Mouse (Mus musculus): ENCODE results near the gene Prr15l. TPM values are rescaled to one million over a fixed set of nuclear protein-coding genes. Genes with fewer than 3 reads are reported as not detected.

Prr15l gene
- total RNA-seq, 4 experiments from 2014 or later, result 1.1 to 1.7 (median 1.5) TPM

DNA sequence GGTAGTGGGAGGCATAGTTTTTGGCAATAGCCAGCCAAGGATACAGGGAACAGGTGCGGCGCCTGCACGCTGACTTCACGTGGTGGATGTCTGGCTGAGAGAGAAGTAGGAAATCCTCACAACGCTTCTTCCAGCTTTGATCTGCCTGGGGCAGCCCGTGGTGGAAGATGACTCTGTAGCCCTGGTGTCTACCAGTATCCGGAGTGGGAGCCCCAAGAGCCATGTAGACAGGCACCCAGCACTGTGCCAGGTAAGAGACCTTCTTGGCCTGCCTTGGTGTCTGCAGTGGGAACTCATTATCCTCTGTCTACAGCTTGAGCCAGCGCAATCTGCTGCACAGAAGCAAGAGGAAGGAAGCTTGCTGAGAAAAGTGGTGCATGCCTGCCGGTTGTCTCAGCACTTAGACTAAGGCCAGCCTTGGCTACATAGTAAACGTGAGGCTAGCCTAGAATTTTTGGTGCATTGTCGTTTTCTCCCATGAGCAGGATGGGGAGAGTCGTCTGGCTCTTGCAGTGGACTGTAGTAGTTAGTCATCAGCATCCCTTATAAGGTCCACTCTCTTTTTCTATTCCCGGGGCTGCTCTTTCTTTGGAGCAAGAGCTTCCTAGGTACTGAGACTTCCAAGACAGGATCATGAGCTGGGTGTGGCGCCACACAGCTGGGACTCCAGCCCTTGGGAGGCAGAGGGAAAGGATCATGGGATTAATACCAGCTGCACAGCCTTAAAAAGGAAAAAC, 17.1 kb downstream of the Prr15l start:
- no peak for DNase-seq (ENCODE audit: low spot score)

GRCm38 (mm10) chr11:96946498-96946897, 18.6 kb downstream of the Prr15l start:
- no peak for DNase-seq (ENCODE audit: low spot score)

DNA sequence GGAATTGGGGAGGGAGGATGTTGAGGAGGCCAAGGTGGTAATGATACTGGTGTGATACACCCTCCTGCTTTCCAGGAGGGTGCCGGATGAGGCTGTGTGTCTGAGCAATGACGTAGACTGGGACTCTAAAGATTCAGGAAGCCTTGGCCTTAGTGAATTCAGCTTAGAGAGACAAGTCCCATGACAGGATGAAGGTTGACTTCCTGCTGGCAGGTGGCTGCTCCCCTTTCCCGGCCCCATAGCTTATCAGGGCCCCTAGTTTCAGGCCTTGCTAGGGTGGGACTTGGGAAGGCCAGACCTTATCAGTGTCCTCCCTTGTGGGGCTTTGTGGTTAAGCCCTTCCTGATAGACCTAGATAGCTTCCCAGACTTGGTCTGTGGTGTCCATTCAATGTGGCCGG, 19.9 kb downstream of the Prr15l start:
- no peak for DNase-seq (ENCODE audit: low spot score)

DNA sequence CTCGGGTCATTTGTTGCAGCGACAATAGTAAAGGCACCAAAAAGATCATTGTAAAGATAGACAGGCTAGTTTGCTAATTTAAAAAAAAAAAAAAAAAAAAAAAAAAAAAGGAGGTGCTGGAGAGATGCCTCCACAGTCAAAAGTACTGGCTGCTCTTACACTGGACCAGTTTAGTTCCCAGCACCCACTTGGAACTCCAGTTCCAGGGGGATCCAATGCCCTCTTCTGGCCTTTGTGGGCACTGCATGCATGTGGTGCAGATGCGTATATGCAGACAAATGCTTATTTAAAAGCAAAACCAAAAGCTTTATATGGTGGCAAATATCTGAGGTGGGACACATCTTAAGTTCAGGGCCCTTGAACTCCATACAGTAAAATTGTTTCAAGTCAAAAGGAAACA, 22.9 kb downstream of the Prr15l start:
- DNase-seq (ENCODE audit: low spot score), result no peak

DNA sequence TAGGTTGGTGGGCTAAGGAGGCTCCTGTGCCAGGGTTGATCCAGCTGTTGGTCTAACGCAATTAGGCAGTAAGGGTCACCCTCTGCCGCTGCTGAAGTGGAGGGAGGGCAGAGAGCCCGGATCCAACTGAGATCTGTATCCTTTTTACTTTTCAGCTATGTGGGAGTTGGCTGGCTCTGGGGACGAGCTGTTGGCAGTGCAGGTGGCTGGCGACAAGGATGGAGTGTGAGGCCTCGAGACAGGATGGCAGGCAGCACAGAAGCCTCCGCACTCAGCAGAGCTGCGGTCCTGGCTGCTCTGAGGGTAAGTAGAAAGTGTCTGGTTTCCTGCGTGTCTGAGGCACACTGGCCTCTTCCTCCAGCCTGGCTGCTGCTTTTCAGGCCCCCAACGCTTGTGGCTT, 24.5 kb downstream of the Prr15l start:
- no peak for DNase-seq (ENCODE audit: low spot score)

DNA sequence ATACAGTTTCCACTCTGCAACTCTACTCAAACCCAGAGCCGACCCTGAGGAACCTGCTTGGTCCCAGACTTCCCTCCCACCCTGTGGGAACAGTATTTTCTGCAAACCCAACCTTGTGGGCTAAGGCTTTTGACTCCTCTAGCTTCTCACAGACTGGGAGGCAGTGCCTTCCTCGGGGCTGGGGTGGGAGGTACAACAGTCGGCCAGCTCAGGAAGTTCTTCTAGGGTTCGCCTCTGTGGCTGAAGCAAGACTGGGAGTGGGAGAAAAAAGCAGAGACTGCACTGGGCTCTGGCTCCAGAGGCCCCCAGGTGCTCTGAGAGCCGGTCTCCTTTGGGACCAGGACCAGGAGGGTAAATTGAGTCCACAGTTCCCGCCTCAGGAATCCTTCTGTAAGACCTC, 25.0 kb downstream of the Prr15l start:
- DNase-seq (ENCODE audit: low spot score), result no peak

DNA sequence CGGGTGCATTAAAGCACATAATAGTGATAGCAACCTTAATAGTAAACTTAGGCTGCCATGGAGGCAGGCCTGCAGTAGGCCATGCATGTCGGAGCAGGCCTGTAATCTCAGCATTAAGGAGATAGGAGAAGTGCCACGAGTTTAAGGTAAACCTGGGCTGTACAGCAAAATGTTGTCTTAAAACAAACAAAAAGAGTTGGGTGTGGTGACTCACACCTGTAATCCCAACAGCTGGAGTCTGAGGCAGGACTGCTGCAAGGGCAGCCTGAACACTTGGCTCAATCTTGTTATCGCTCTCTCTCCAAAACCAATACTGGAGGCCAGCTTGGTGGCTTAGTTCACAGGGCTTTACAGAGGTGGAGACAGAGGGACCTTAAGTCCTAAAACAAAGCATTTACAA, 27.2 kb downstream of the Prr15l start:
- DNase-seq (ENCODE audit: low spot score), result no peak

DNA sequence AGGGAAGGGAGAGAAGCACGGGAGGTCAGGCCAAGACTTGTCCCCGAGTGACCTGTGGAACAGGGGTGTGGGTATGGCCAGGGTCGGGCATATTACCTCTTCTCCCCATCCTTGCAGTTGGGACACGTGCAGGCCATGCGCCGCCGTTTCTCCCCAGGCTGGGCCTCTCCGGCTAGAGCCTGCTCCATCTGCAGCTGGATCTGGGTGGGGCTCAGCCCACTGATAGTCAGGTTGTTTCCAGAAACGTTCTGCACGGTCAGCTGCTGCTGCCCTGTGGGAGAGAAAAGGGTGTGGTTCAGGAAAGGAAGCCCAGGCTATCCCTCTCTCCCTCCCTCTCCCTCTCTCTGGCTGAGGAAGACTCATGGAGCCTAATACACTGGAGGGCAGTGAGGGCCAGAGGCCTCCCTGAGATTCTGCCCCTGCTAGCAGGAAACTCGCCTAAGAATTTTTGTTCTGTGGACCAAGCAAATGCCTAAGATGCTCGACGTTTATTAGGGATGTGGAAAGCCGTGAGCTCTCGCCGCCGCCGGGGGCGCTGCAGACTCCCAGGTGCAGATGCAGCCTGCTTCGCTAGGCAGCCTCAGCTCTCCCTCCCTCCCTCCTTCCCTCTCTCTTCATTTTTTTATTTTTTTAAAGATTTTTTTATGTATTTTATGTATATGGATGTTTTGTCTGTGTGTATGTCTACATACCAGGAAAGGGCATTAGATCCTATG, 28.3 kb downstream of the Prr15l start:
- DNase-seq (ENCODE audit: low spot score), result no peak

- DNase-seq (ENCODE audit: low spot score), result no peak
Measured at GRCm38 (mm10) chr11:96957061-96957805, 29.3 kb downstream of the Prr15l start.

GRCm38 (mm10) chr11:96963580-96963979, 35.7 kb downstream of the Prr15l start:
- peak; percentile 88 for DNase-seq (ENCODE audit: low spot score)

DNA sequence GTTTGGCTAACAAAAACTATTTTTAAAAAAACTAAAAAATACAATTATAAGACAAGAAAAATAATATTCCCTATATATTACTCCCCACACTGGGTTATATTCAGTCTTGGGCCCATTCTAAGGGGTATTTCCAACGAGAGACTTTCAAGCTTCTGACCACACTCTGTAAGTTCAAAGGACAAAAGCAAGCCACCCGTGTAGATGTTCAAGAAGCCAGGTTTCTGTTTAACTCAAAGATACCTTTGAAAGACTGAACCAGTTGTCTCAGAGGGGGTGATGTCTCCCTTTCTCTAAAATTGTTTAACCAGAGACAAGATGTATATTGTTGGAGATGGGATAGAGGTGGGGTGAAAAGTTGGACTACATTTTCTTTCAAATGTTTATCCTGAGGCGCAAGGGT, 38.3 kb downstream of the Prr15l start:
- DNase-seq (ENCODE audit: low spot score), result no peak

- peak; percentile 59 for DNase-seq (ENCODE audit: low spot score)
Measured at GRCm38 (mm10) chr11:96966914-96967543, 39.1 kb downstream of the Prr15l start.

- no peak for DNase-seq (ENCODE audit: low spot score)
Measured at GRCm38 (mm10) chr11:96967544-96968269, 39.8 kb downstream of the Prr15l start.

DNA sequence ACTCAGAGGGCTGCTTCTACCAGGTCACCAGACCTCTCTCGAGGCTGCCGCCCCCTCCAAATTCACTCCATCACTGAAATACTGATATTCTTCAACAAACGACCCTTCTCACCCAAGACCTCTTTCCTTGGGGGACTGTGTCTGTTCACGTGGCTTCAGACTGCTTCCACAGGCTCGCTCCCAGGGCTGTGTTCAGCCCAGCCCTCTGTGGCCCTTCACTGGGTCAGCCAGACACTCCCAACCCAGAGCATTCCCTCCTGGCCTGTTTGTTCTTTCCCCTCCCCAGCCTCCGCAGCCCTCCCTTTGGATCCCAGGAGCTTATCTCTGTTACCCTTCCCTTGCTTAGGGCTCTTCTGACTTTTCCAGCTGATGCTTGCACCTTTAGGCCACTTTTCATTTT, 40.6 kb downstream of the Prr15l start:
- peak; percentile 42 for DNase-seq (ENCODE audit: low spot score)

GRCm38 (mm10) chr11:96969280-96969722, 41.4 kb downstream of the Prr15l start:
- DNase-seq (ENCODE audit: low spot score), result peak; percentile 48

GRCm38 (mm10) chr11:96969746-96970145, 41.8 kb downstream of the Prr15l start:
- peak; percentile 90 for DNase-seq (ENCODE audit: low spot score)

GRCm38 (mm10) chr11:96970341-96970740, 42.4 kb downstream of the Prr15l start:
- no peak for DNase-seq (ENCODE audit: low spot score)

GRCm38 (mm10) chr11:96972906-96973305, 45.0 kb downstream of the Prr15l start:
- no peak for DNase-seq (ENCODE audit: low spot score)

DNA sequence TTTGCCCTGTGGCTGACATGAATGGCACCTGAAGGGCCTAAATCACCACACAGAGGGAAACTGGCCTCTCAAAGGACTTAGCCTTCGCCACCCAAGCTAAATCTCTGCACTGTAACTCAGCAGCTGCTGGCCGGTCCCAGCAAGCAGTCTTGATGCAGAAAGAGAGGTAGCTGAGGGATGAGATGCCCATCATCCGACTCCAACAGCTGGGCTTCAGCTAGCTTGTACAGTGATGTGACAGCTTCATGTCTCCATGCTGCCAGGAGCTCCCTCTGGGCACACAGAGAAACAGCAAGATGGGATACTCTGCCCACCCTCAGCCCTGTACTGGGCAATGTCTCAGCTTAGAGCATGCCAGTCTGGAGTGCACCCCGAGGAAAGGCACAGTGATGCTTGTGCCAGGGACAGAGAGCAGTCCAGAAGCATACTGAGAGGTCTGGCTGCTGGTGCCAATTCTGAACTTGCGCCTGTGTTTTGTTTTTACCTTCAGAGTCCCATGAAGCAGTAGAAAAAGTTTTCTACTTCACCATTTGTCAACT, 45.6 kb downstream of the Prr15l start:
- no peak for DNase-seq (ENCODE audit: low spot score)

GRCm38 (mm10) chr11:96974813-96975212, 46.9 kb downstream of the Prr15l start:
- DNase-seq (ENCODE audit: low spot score), result no peak

Measured in heart, adult 8-10 months (tissue).